Mouse (Mus musculus) skeletal muscle tissue, adult 2 months (tissue): ENCODE results near the gene Topbp1.

Source experiments
- DNase-seq: peaks from one replicate; pipeline ENCODE4 v3.0.0-alpha.2; 2012; ENCODE audit warnings: low read depth, low spot score

Topbp1 gene

GRCm38 (mm10) chr9:103304927-103305326 lies at the start of gene Topbp1, which contains the start of gene 1300017J02Rik:
Gene Topbp1, plus strand, starts transcription at chr9:103305215.
Gene 1300017J02Rik, minus strand, starts transcription at chr9:103305082.
- peak; percentile 89 for DNase-seq

DNA sequence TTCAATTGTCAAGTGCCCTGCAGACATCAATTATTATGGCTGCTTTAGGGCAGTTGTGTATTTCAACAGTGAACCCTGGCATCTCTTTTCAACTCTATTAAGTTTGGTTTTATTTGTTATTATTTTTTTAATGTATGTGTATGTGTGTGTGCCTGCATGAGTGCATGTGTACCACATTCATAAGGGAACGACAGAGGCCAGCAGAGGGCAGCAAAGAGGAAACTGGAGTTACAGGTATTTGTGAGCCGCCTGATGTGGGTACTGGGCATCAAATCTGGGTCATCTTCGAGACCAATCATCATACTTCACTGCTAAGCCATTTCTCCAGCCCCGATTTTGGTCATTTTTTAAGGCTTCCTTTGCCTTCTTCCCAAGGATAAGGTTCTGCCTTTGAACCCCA lies 39.2 kb upstream of the Topbp1 start:
- no peak for DNase-seq

DNA sequence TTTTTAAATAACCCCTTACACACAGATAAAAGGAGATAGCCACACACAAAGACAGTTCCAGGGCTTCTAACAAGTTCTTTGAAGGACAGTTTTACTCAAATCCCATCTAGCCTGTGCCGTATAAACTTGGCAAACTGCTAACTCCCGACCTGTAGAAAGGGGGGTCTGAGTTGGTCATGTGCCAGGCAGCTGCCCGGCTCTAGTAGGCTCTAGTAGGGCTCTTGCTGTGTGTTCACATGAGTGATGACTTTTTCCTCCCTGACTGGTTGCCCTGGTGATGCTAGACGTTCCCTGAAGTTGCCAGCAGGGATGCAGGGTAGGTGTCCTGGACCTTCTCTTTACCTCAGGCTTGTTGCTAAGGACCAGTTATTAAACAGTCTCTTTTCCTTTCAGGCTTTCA lies 33.9 kb upstream of the Topbp1 start:
- DNase-seq: no peak

GRCm38 (mm10) chr9:103274819-103275218 lies 30.2 kb upstream of the Topbp1 start:
- DNase-seq: no peak

GRCm38 (mm10) chr9:103275676-103276075 lies 29.3 kb upstream of the Topbp1 start:
- no peak for DNase-seq

GRCm38 (mm10) chr9:103276876-103277275 lies 28.1 kb upstream of the Topbp1 start:
- no peak for DNase-seq

GRCm38 (mm10) chr9:103286396-103286795 lies 18.6 kb upstream of the Topbp1 start:
- DNase-seq: no peak

DNA sequence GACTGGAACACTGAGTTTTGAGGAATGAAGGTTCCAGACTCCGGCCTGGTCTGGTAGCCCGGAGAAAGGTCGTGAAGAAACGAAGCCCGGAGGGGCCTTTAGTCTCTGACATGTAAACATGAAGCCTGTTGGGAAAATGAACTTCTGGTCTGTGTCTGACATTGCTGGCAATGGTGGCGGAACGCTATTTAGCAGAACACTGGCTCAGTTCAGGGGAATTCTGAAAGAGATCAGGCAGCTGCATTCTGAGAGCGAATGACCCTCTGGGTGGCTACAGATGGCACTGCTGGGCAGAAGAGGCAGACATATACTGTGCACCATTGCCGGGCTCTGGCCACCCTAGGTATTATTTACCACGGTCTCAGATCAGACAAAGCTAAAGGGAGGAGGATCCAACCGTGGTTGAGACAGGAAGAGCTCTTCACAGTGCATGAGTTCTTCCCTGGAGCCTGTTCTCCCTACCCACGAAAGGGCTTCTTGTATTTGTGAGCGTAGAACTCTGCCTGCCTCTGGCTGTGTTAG lies 18.1 kb upstream of the Topbp1 start:
- no peak for DNase-seq

DNA sequence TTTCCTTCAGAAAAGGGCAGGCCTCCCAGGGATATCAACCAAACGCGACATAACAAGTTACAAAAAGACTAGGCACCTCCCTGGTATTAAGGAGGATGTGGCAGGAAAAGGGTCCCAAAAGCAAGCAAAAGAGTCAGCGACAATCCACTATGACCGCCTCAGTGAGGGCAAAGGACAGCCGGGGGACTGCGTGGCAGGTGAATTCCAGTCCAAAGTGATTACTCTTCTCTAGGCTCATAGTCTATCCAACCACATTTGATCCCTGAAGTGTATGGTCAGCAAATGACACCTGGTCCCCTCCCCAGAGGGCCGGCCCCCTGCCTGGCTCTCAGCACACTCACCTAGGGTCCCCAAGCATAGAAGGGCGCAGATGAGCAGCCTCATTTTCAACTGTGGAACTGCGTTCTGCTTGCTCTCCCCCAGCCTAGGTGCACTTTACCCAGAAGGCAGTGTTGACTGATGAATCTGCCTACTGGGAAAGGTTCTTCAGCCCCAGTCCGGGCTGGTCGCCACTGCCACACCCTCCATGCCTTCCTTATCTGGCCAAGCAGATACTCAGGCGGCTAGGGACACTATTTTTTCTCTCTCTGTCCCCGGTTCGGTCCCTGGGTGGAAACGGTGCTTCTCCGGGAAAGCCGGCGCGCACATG lies 17.1 kb upstream of the Topbp1 start:
- no peak for DNase-seq

DNA sequence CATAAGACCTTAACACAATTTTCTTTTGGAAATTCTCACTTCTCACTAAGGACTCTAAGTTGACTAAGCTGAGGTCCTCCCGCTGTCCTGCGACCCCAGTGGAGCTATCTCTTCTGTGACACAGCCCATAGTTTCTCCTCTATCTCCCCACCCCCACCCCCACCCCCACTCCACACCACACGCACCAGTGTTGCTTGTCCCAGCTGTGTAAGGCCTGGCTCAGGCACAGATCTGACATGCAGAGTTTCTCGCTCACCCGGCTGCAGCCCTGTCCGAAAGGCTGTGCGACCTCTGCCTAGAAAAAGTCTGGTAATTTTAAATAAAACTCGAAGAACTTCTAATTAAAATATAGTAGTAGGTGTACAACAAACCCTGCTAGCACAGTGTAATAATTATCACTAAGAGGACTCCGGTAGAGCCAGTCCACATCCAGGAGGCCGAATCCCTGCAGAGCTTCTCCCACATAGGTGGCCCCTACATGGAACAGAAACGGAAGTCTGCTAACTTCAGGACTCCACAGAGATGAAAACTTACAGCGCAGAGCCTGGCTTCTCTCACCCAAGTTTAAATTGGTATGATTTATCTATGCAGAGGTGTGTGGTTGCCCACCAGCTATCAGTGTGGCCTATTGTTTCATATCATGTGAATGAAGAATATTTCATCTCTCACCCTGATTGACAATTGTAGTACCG lies 16.4 kb upstream of the Topbp1 start:
- DNase-seq: no peak

GRCm38 (mm10) chr9:103294507-103294906 lies 10.5 kb upstream of the Topbp1 start:
- DNase-seq: no peak

DNA sequence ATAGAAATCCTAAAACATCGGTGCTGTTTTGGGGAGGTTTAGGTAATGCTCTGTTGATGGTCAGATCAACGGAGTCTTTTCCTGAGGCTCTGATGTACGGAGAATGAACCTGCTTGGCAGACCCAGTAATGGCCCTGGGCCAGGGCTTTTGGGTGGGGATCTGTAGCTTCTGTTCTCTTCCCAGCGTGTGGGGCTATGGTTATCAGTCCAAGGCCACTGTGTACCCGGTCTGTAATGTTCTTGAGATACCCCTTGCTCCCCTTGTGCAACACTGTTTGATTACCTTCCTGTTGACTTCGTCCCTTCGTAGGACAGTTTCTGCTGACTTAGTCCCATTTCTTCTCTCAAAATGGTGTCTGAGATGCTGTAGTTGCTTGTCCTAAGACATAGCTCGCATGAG lies 3.9 kb upstream of the Topbp1 start:
- DNase-seq: no peak

DNA sequence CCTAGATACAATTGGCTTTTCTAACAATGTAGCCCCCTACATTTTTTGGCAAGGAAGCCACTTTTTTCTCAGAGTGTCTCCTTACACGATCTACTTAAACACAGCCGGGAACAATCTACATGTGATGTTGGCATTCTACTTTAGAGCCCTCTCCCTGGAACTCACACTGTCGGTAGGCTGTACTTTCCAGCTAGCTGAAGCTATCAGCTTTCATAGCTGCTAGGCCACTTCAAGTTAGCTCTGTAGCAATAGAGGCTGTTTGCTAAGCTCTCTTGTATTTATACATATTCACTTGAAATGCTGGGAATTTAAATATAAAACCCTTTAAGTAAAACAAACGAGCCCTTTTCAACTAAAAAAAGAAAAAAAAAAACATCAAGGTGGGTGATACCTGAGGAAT lies 2.8 kb upstream of the Topbp1 start:
- DNase-seq: no peak

DNA sequence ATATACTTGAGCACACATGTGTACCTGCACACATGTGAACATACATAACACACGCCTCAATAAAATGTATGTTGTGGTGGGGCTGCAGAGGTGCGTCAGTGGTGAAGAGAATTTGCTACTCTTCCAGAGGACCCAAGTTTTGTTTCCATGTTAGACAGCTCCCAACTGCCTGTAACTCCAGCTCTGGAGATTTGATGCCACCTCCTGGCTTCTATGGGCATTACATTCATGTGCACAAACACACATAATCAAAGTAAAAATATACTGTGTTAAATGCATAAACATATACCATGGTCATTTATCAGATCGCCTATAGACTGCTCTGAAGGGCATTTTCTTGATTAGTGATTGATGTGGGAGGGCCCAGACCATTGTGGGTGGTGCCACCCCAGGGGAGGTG lies 2.3 kb upstream of the Topbp1 start:
- peak; percentile 19 for DNase-seq

DNA sequence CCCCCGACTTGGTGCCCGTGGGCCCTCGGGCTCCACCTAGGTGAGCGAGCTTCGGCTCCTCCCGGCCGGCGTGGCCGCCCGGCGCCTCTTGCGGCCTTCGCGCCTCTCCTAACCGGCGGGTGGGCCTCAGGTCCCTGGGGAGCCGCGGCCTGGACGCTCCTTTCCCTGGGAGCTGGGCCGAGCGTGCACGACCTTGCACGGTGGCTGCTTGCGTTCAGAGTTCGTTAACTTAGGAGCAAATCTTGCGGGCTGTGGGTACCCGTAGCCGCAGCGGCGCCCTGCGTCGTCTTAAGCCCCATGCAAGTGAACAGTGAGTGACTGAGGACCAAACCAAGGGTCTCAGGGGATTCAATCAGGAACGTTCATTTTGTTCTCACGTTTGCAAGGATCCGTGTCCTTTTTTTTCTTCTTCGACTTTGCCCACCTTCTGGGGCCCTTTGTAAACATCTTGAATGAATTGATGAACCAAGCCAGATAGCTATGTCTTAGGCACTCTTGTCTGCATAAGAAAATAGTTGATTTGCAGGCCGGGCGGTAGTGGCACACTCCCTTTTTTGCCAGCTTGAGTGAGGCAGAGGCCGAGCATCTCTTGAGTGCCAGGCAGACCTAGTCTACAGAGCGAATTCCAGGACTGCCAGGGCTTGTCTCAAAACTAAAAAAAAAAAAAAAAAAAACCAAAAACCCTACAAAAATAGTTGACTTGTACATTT lies 472 bp downstream of the Topbp1 start:
- DNase-seq: no peak

DNA sequence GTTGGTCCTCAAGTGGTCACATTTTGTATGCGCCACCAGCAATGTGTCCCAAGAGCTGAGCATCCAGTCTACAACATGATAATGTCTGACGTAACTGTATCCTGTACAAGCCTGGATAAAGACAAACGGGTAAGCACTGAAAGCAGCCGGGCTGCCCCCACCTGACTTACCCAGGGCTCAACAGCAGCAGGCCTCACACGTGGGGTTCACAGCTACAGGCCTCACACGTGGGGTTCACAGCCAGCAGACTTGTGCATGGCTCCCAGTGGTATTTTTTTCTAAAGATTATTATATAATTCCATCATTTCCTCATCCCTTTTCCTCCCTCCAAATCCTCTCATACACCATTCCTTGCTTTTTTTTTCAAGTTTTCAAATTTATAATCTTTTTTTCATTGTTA lies 4.8 kb downstream of the Topbp1 start:
- DNase-seq: no peak

DNA sequence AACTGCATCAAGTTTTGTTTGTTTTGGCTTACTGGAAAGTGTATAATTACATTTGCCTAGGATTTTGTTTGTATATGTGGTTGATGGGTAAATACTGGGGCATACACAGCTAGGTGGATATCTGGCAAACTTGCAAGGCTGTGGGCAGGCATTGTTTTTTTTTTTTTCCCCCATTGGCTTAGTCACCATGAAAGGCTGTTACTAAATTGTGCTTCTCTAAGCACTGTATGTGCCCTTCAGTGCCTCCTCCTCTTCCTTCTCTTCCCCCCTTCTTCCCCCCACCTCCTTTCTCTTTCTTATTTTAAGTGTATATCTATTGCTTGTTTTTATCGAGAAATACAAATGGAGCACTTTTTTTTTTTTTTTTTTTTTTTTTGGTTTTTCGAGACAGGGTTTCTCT lies 19.7 kb downstream of the Topbp1 start:
- no peak for DNase-seq

DNA sequence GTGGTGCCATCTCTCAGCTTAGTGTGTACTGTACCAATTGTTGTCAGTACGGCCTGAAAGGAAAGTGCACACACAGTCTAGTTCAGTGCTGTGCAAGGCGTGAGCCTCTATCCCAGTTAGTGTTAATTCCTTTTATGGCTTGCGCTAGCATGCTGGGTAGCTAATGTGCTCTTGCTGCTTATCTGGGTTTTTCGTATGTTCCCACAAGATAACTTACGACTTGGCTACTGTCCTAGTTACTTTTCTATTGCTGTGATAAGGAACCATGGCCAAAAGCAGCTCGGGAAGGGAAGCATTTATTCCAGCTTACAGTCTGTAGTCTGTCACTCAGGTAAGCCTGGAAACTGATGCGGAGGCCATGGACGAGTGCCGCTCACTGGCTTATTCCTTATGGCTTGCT lies 21.4 kb downstream of the Topbp1 start:
- DNase-seq: no peak

- no peak for DNase-seq
Measured at GRCm38 (mm10) chr9:103332663-103333062, 27.6 kb downstream of the Topbp1 start.

GRCm38 (mm10) chr9:103336912-103337311 lies 31.9 kb downstream of the Topbp1 start:
- DNase-seq: no peak

GRCm38 (mm10) chr9:103347045-103347444 lies 42.0 kb downstream of the Topbp1 start:
- no peak for DNase-seq

GRCm38 (mm10) chr9:103347996-103348490 lies 43.0 kb downstream of the Topbp1 start:
- DNase-seq: no peak
